ENCODE assay signal across 8 mouse cellular contexts in genomic region chr8:121687455-121688161, GRCm38 (mm10). TPM values are rescaled to one million over a fixed set of nuclear protein-coding genes. Genes with fewer than 3 reads are reported as not detected.
A peak's percentile ranks its signal among the peaks of the same experiment; 100 is the strongest.
DNase-seq lines count a peak whose midpoint lies in the region; TF ChIP-seq lines count a peak whose summit lies in the region.

No protein-coding gene starts in this region.

- peaks cover 17% of the 10 kb centered on the region for H3K4me1 ChIP-seq in testis, adult 2 months (ENCODE audit: control insufficient read depth, insufficient read depth, low read length)

- TF ChIP-seq POLR2A in testis, adult 2 months (IDR thresholded peaks at IDR 0.05; ENCODE audit: control insufficient read depth, low read depth, low read length): peak; percentile 31; the same call in 1 of the 2 replicates

- DNase-seq in testis, postnatal 14 days (ENCODE audit: low spot score): no peak
- peak; percentile 61 to 68 for DNase-seq in frontal cortex, postnatal 10 days (ENCODE audit: low spot score in 2 of 2)
- DNase-seq in left cerebral cortex, postnatal 25 days (ENCODE audit: low spot score in 2 of 2): peak; percentile 77 to 82
- DNase-seq in right cerebral cortex, postnatal 4 days: peak; percentile 57
- DNase-seq in spleen, postnatal 36 days (ENCODE audit: low spot score in 2 of 2): no peak
- no peak for DNase-seq in thymus, postnatal 0 days (ENCODE audit: low spot score)
- DNase-seq in gastrocnemius, postnatal 10 days: no peak

- H3K27me3 ChIP-seq in testis, adult 2 months (ENCODE audit: control insufficient read depth, insufficient read depth, low read length): no peaks in the 10 kb centered on the region

- peak overlapping the region; percentile 60 for H3K4me3 ChIP-seq in testis, adult 2 months (ENCODE audit: control insufficient read depth, low read depth, low read length)

- no peaks in the 10 kb centered on the region for H3K36me3 ChIP-seq in testis, adult 2 months (ENCODE audit: control insufficient read depth, insufficient read depth, low read length)

- intact Hi-C loops in left cerebral cortex, postnatal 25 days (cut with DNase I): loop anchor here (5.0 kb wide), 2 partner anchors 70 to 140 kb away; no protein-coding TSS in a partner anchor

- TF ChIP-seq CTCF in testis, adult 2 months (IDR thresholded peaks at IDR 0.05; ENCODE audit: control insufficient read depth, insufficient read depth, insufficient replicate concordance, low read depth, low read length): no peak

- no peak overlapping the region for H3K27ac ChIP-seq in testis, adult 2 months (ENCODE audit: control insufficient read depth, insufficient read depth, low read depth, low read length)

RNA-seq across cellular contexts. Expression of gene Zcchc14, which starts 34.9 kb away (rescaled TPM):
- 10.9 and 11.0 TPM in 2 replicates for polyA plus RNA-seq in testis, adult 2 months (2012; rRNA removed)
- total RNA-seq in left cerebral cortex, postnatal 25 days (2021): 10 to 100 TPM; 63.2 to 71.9 TPM
- polyA plus RNA-seq in thymus, postnatal 0 days (2015; fragmentation: Nextera tagmentation; extraction: Ambion mirVana): 1.5 and 1.8 TPM in 2 replicates
- 10 to 100 TPM; 25.0 to 33.1 TPM for total RNA-seq in gastrocnemius, postnatal 10 days (2021)

RNA-seq across cellular contexts. Expression of gene Jph3, which starts 41.8 kb away (rescaled TPM):
- polyA plus RNA-seq in testis, adult 2 months (2012; rRNA removed): 3.1 and 3.3 TPM in 2 replicates
- total RNA-seq in left cerebral cortex, postnatal 25 days (2021): 100 to 1,000 TPM; 254 to 260 TPM
- 0.04 TPM in 1 of 2 replicates, not detected in the other for polyA plus RNA-seq in thymus, postnatal 0 days (2015; fragmentation: Nextera tagmentation; extraction: Ambion mirVana)
- total RNA-seq in gastrocnemius, postnatal 10 days (2021): under 1 TPM; 0.14 to 0.16 TPM

Comparison
In these comparisons a context has a peak if more than half of its experiments do, and no peak if none do; other contexts are left out.
1. DNase-seq: peak in frontal cortex, postnatal 10 days (2 of 2), left cerebral cortex, postnatal 25 days (2 of 2) and right cerebral cortex, postnatal 4 days (single experiment); none in testis, postnatal 14 days (single experiment), spleen, postnatal 36 days (0 of 2), thymus, postnatal 0 days (single experiment) and gastrocnemius, postnatal 10 days (single experiment).
2. RNA of gene Jph3, which starts 41.8 kb away (total RNA-seq): 254 to 260 TPM in left cerebral cortex, postnatal 25 days; 0.14 to 0.16 TPM in gastrocnemius, postnatal 10 days; every median in the first group is over 100 times any median in the second.